Mouse (Mus musculus): ENCODE measurements around the gene H2-Q10. TPM values are rescaled to one million over a fixed set of nuclear protein-coding genes. Genes with fewer than 3 reads are reported as not detected.
A peak's percentile ranks its signal among the peaks of the same experiment; 100 is the strongest.
"Not testable (repeated sequence)": the region's sequence is repeated elsewhere in the genome, so short reads cannot be mapped to it uniquely, and the experiment has no call there.

Gene H2-Q10
- total and polyA plus RNA-seq, 2 experiments from 2014 or later, result 0.21 TPM; not detected in 1

GRCm38 (mm10) chr17:35439925-35440645 lies 29.8 kb upstream of the H2-Q10 start:
- H3K9me3 ChIP-seq (ENCODE audit: low read length); H3K36me3 ChIP-seq (ENCODE audit: insufficient read depth, low read length); H3K9ac ChIP-seq (replicated peaks; ENCODE audit: low read length); H3K27me3 ChIP-seq (ENCODE audit: insufficient read depth, low read length); ATAC-seq; H3K27ac ChIP-seq; H3K4me2 ChIP-seq (ENCODE audit: low read depth, low read length); DNase-seq (ENCODE audit: low spot score); H3K4me3 ChIP-seq (ENCODE audit: low read length); H3K4me1 ChIP-seq (ENCODE audit: insufficient read depth, low read length): not testable (repeated sequence)
- WGBS, result 49% methylated on average over 26 of the region's 27 CpGs

- ATAC-seq; H3K27ac ChIP-seq; H3K4me1 ChIP-seq (ENCODE audit: insufficient read depth, low read length); H3K4me2 ChIP-seq (ENCODE audit: low read depth, low read length); H3K9me3 ChIP-seq (ENCODE audit: low read length); H3K36me3 ChIP-seq (ENCODE audit: insufficient read depth, low read length); H3K27me3 ChIP-seq (ENCODE audit: insufficient read depth, low read length); H3K9ac ChIP-seq (replicated peaks; ENCODE audit: low read length); DNase-seq (ENCODE audit: low spot score); H3K4me3 ChIP-seq (ENCODE audit: low read length): not testable (repeated sequence)
- 89% methylated on average over 2 of the region's 2 CpGs for WGBS
These were observed 27.5 kb upstream of the H2-Q10 start for GRCm38 (mm10) chr17:35442376-35442775.

GRCm38 (mm10) chr17:35444510-35444909 lies 25.4 kb upstream of the H2-Q10 start:
- not testable (repeated sequence) for H3K4me1 ChIP-seq (ENCODE audit: insufficient read depth, low read length); H3K9me3 ChIP-seq (ENCODE audit: low read length); H3K36me3 ChIP-seq (ENCODE audit: insufficient read depth, low read length); H3K4me2 ChIP-seq (ENCODE audit: low read depth, low read length); DNase-seq (ENCODE audit: low spot score); H3K27me3 ChIP-seq (ENCODE audit: insufficient read depth, low read length); ATAC-seq; H3K4me3 ChIP-seq (ENCODE audit: low read length); H3K9ac ChIP-seq (replicated peaks; ENCODE audit: low read length); H3K27ac ChIP-seq
- WGBS, result 83% methylated on average over 2 of the region's 2 CpGs

GRCm38 (mm10) chr17:35458247-35458646 lies 11.6 kb upstream of the H2-Q10 start:
- H3K27ac ChIP-seq; H3K27me3 ChIP-seq (ENCODE audit: insufficient read depth, low read length); H3K9ac ChIP-seq (replicated peaks; ENCODE audit: low read length); H3K4me1 ChIP-seq (ENCODE audit: insufficient read depth, low read length); DNase-seq (ENCODE audit: low spot score); H3K9me3 ChIP-seq (ENCODE audit: low read length); H3K4me2 ChIP-seq (ENCODE audit: low read depth, low read length); H3K36me3 ChIP-seq (ENCODE audit: insufficient read depth, low read length); ATAC-seq; H3K4me3 ChIP-seq (ENCODE audit: low read length): not testable (repeated sequence)
- WGBS, result no CpG with 5 or more reads among the region's 1 CpGs

- H3K27me3 ChIP-seq (ENCODE audit: insufficient read depth, low read length); H3K9me3 ChIP-seq (ENCODE audit: low read length); H3K9ac ChIP-seq (replicated peaks; ENCODE audit: low read length); H3K27ac ChIP-seq; H3K36me3 ChIP-seq (ENCODE audit: insufficient read depth, low read length); H3K4me3 ChIP-seq (ENCODE audit: low read length); H3K4me2 ChIP-seq (ENCODE audit: low read depth, low read length); DNase-seq (ENCODE audit: low spot score); H3K4me1 ChIP-seq (ENCODE audit: insufficient read depth, low read length): not testable (repeated sequence)
- 54% methylated on average over 2 of the region's 9 CpGs for WGBS
- peak; percentile 70 for ATAC-seq
These were observed 9.2 kb upstream of the H2-Q10 start for GRCm38 (mm10) chr17:35460513-35461341.

GRCm38 (mm10) chr17:35465651-35466050 lies 4.2 kb upstream of the H2-Q10 start:
- DNase-seq (ENCODE audit: low spot score), result peak; percentile 57

GRCm38 (mm10) chr17:35468936-35469335 lies 953 bp upstream of the H2-Q10 start:
- H3K27me3 ChIP-seq (ENCODE audit: insufficient read depth, low read length), result peaks cover 18% of the 10 kb centered on the region
- ATAC-seq; H3K4me1 ChIP-seq (ENCODE audit: insufficient read depth, low read length); H3K4me3 ChIP-seq (ENCODE audit: low read length); H3K27ac ChIP-seq; H3K9ac ChIP-seq (replicated peaks; ENCODE audit: low read length); DNase-seq (ENCODE audit: low spot score); H3K4me2 ChIP-seq (ENCODE audit: low read depth, low read length); H3K9me3 ChIP-seq (ENCODE audit: low read length); H3K36me3 ChIP-seq (ENCODE audit: insufficient read depth, low read length): not testable (repeated sequence)
- WGBS, result 54% methylated on average over 3 of the region's 3 CpGs

More at GRCm38 (mm10) chr17:35465651-35466050, 4.2 kb upstream of the H2-Q10 start:
- WGBS, result 10% methylated on average over 8 of the region's 8 CpGs
- H3K9ac ChIP-seq (replicated peaks; ENCODE audit: low read length); H3K4me1 ChIP-seq (ENCODE audit: insufficient read depth, low read length); H3K36me3 ChIP-seq (ENCODE audit: insufficient read depth, low read length); H3K27ac ChIP-seq; ATAC-seq; H3K4me3 ChIP-seq (ENCODE audit: low read length); H3K4me2 ChIP-seq (ENCODE audit: low read depth, low read length); H3K9me3 ChIP-seq (ENCODE audit: low read length): not testable (repeated sequence)
- H3K27me3 ChIP-seq (ENCODE audit: insufficient read depth, low read length), result peaks cover 16% of the 10 kb centered on the region
- peak; percentile 82 for TF ChIP-seq CTCF (IDR thresholded peaks at IDR 0.05; ENCODE audit: low read depth)

Measured in hindbrain, postnatal 0 days (tissue).